Mouse (Mus musculus) lung, postnatal 0 days (tissue): ENCODE measurements around the gene Nanos2. TPM values are rescaled to one million over a fixed set of nuclear protein-coding genes. Genes with fewer than 3 reads are reported as not detected.

Experiments
- ATAC-seq: fragments of 200-750 bp; cut with Nextera tagmentation; 2 replicates; pipeline ENCODE4 v1.8.0; 2017; ENCODE audit warnings: moderate library complexity
- DNase-seq: peaks from one replicate; pipeline ENCODE4 v3.0.0-alpha.2; 2016; ENCODE audit warnings: low spot score
- H3K27ac ChIP-seq: fragments of 300-500 bp; sonication (generic); 2 replicates; pipeline ENCODE4 v1.5.1; 2014; ENCODE audit warnings: antibody characterized with exemption, mild to moderate bottlenecking, low read length, mixed read lengths
- H3K27me3 ChIP-seq: fragments of 300-500 bp; sonication (generic); replicated peaks from 2 replicates; pipeline ENCODE4 v1.6.1; 2014; ENCODE audit warnings: low read length, mixed read lengths; ENCODE audit not compliant: insufficient read depth
- H3K36me3 ChIP-seq: fragments of 300-500 bp; sonication (generic); 2 replicates; pipeline ENCODE4 v1.6.1; 2014; ENCODE audit warnings: low read length, mixed read lengths; ENCODE audit not compliant: insufficient read depth
- H3K4me1 ChIP-seq: fragments of 300-500 bp; sonication (generic); 2 replicates; pipeline ENCODE4 v1.6.1; 2014; ENCODE audit warnings: antibody characterized with exemption, low read depth, low read length, mixed read lengths; ENCODE audit not compliant: insufficient read depth
- H3K4me2 ChIP-seq: fragments of 300-500 bp; sonication (generic); replicated peaks from 2 replicates; pipeline ENCODE4 v1.6.1; 2014; ENCODE audit warnings: low read depth, mild to moderate bottlenecking, low read length, moderate library complexity, mixed read lengths
- H3K4me3 ChIP-seq: fragments of 300-500 bp; sonication (generic); 2 replicates; pipeline ENCODE4 v1.5.1; 2014; ENCODE audit warnings: low read depth, low read length
- H3K9ac ChIP-seq: fragments of 300-500 bp; sonication (generic); replicated peaks from 2 replicates; pipeline ENCODE4 v1.6.1; 2014; ENCODE audit warnings: low read depth, mild to moderate bottlenecking
- H3K9me3 ChIP-seq: fragments of 300-500 bp; sonication (generic); 2 replicates; pipeline ENCODE4 v1.6.1; 2016; ENCODE audit warnings: low read length, mixed read lengths
- CTCF ChIP-seq: IDR thresholded peaks from 2 replicates; pipeline ENCODE4 v1.5.1; 2016; ENCODE audit warnings: antibody characterized with exemption, mild to moderate bottlenecking
- EP300 ChIP-seq: IDR thresholded peaks from 2 replicates; pipeline ENCODE4 v1.6.1; 2016; ENCODE audit warnings: antibody characterized with exemption, mild to moderate bottlenecking, control low read depth
- WGBS: fragments of 180-500 bp; shearing (Covaris S2); extraction: QIAGEN DNeasy Blood & Tissue Kit; methylation state at CpG from one replicate; pipeline ENCODE4 v1.1.7; 2014; 5-methylcytosine and 5-hydroxymethylcytosine counted together
- polyA plus RNA-seq: library from polyadenylated mRNA; unstranded; fragments of >200 nt; fragmentation: Nextera tagmentation; extraction: Ambion mirVana; gene quantifications from 2 replicates; pipeline ENCODE4 v1.2.1, GENCODE M21; 2015

Gene Nanos2
- polyA plus RNA-seq, 1 experiment from 2014 or later, result not detected

- Histone ChIP-seq H3K4me2 (no peak overlapping the region), H3K9me3 (no peaks in the 10 kb centered on the region), H3K27ac (no peak overlapping the region), H3K36me3 (peaks cover 29% of the 10 kb centered on the region; the same call in 1 of the 2 replicates), H3K4me1 (no peaks in the 10 kb centered on the region; the same call in 1 of the 2 replicates), H3K4me3 (no peak overlapping the region), H3K27me3 (peaks cover 8% of the 10 kb centered on the region), H3K9ac (no peak overlapping the region)
- TF ChIP-seq EP300 (no peak), CTCF (no peak)
- DNase-seq (no peak), ATAC-seq (no peak)
Observed at GRCm38 (mm10) chr7:19028067-19028466, 40.9 kb downstream of the Nanos2 start.

GRCm38 (mm10) chr7:19029084-19029653 lies 42.0 kb downstream of the Nanos2 start:
- Histone ChIP-seq H3K4me1 (no peaks in the 10 kb centered on the region; the same call in 1 of the 2 replicates), H3K27ac (no peak overlapping the region), H3K9me3 (no peaks in the 10 kb centered on the region), H3K27me3 (no peaks in the 10 kb centered on the region), H3K4me3 (no peak overlapping the region), H3K4me2 (no peak overlapping the region), H3K36me3 (peaks cover 33% of the 10 kb centered on the region; the same call in 1 of the 2 replicates), H3K9ac (no peak overlapping the region)
- TF ChIP-seq EP300 (no peak), CTCF (peak; percentile 85)
- ATAC-seq (peak; percentile 65), DNase-seq (peak; percentile 72)
- 59% methylated on average over 6 of the region's 6 CpGs for WGBS

- ATAC-seq (no peak), DNase-seq (no peak)
- Histone ChIP-seq H3K9me3 (no peaks in the 10 kb centered on the region), H3K4me1 (no peaks in the 10 kb centered on the region), H3K27me3 (no peaks in the 10 kb centered on the region), H3K27ac (no peak overlapping the region), H3K36me3 (peaks cover 54% of the 10 kb centered on the region), H3K4me3 (no peak overlapping the region), H3K9ac (no peak overlapping the region), H3K4me2 (no peak overlapping the region)
- WGBS, result 76% methylated on average over 4 of the region's 4 CpGs
- TF ChIP-seq CTCF (no peak), EP300 (no peak)
Observed at GRCm38 (mm10) chr7:19031641-19032040, 44.4 kb downstream of the Nanos2 start.

Other genes starting within 250 kb of the Nanos2 start
- not detected in 2 replicates for gene Psg19, start 188.9 kb upstream of the Nanos2 start, polyA plus RNA-seq
- not detected in 2 replicates for gene Psg17, start 165.8 kb upstream of the Nanos2 start, polyA plus RNA-seq
- gene Mill2, start 147.4 kb upstream of the Nanos2 start, polyA plus RNA-seq, result 4.3 and 5.7 TPM in 2 replicates
- 45.6 and 51.1 TPM in 2 replicates for gene Pglyrp1, start 116.1 kb upstream of the Nanos2 start, polyA plus RNA-seq
- 17.6 and 19.0 TPM in 2 replicates for gene Ccdc61, start 77.0 kb upstream of the Nanos2 start, polyA plus RNA-seq
- 1.1 and 1.2 TPM in 2 replicates for gene Nova2, start 61.5 kb upstream of the Nanos2 start, polyA plus RNA-seq
- 2.3 and 2.6 TPM in 2 replicates for gene Mypop, start 3.8 kb downstream of the Nanos2 start, polyA plus RNA-seq
- 11.7 and 12.2 TPM in 2 replicates for gene Irf2bp1, start 16.6 kb downstream of the Nanos2 start, polyA plus RNA-seq
- 0.49 and 0.70 TPM in 2 replicates for gene Foxa3, start 36.1 kb downstream of the Nanos2 start, polyA plus RNA-seq
- gene Sympk, start 37.0 kb downstream of the Nanos2 start, polyA plus RNA-seq, result 10.4 and 11.8 TPM in 2 replicates
- gene Rsph6a, start 67.3 kb downstream of the Nanos2 start, polyA plus RNA-seq, result not detected in 2 replicates
- 9.7 and 12.0 TPM in 2 replicates for gene Dmwd, start 88.8 kb downstream of the Nanos2 start, polyA plus RNA-seq
- 11.5 and 14.7 TPM in 2 replicates for gene Dmpk, start 96.4 kb downstream of the Nanos2 start, polyA plus RNA-seq
- gene Six5, start 107.2 kb downstream of the Nanos2 start, polyA plus RNA-seq, result 4.2 and 4.7 TPM in 2 replicates
- gene Gm4969, start 131.0 kb downstream of the Nanos2 start, polyA plus RNA-seq, result 0.20 and 0.23 TPM in 2 replicates
- gene Fbxo46, start 132.5 kb downstream of the Nanos2 start, polyA plus RNA-seq, result 9.9 and 10.1 TPM in 2 replicates
- 14.1 and 14.5 TPM in 2 replicates for gene Qpctl, start 161.9 kb downstream of the Nanos2 start, polyA plus RNA-seq
- 63.2 and 65.2 TPM in 2 replicates for gene Snrpd2, start 162.3 kb downstream of the Nanos2 start, polyA plus RNA-seq
- 0.80 and 1.0 TPM in 2 replicates for gene Gipr, start 178.7 kb downstream of the Nanos2 start, polyA plus RNA-seq
- 17.9 and 21.7 TPM in 2 replicates for gene Eml2, start 189.0 kb downstream of the Nanos2 start, polyA plus RNA-seq
- gene Gpr4, start 225.1 kb downstream of the Nanos2 start, polyA plus RNA-seq, result 2.7 and 3.1 TPM in 2 replicates
- 18.8 and 19.0 TPM in 2 replicates for gene Opa3, start 240.9 kb downstream of the Nanos2 start, polyA plus RNA-seq